Mouse (Mus musculus) midbrain, postnatal 0 days (tissue): ENCODE measurements around the gene Tnxb. TPM values are rescaled to one million over a fixed set of nuclear protein-coding genes. Genes with fewer than 3 reads are reported as not detected.
A peak's percentile ranks its signal among the peaks of the same experiment; 100 is the strongest.

Experiments
- ATAC-seq: fragments of 200-750 bp; cut with Nextera tagmentation; 2 replicates; pipeline ENCODE4 v1.8.0; 2017; ENCODE audit warnings: moderate number of reproducible peaks, mild to moderate bottlenecking, moderate TSS enrichment, moderate library complexity; ENCODE audit not compliant: low FRiP score
- DNase-seq: peaks from one replicate; pipeline ENCODE4 v3.0.0-alpha.2; 2015; ENCODE audit warnings: low spot score
- H3K27ac ChIP-seq: fragments of 300-500 bp; sonication (generic); 2 replicates; pipeline ENCODE4 v1.5.1; 2014; ENCODE audit warnings: low read depth, mild to moderate bottlenecking, low read length, mixed read lengths
- H3K27me3 ChIP-seq: fragments of 300-500 bp; sonication (generic); 2 replicates; pipeline ENCODE4 v1.6.1; 2014; ENCODE audit warnings: low read length, control low read depth, mixed read lengths; ENCODE audit not compliant: insufficient read depth
- H3K36me3 ChIP-seq: fragments of 300-500 bp; sonication (generic); 2 replicates; pipeline ENCODE4 v1.6.1; 2014; ENCODE audit warnings: low read length, control low read depth, mixed read lengths; ENCODE audit not compliant: insufficient read depth
- H3K4me1 ChIP-seq: fragments of 300-500 bp; sonication (generic); 2 replicates; pipeline ENCODE4 v1.6.1; 2014; ENCODE audit warnings: mild to moderate bottlenecking, control low read depth, antibody characterized with exemption, low read length, mixed read lengths; ENCODE audit not compliant: insufficient read depth
- H3K4me2 ChIP-seq: fragments of 300-500 bp; sonication (generic); 2 replicates; pipeline ENCODE4 v1.6.1; 2014; ENCODE audit warnings: low read depth, mild to moderate bottlenecking, low read length, mixed read lengths; ENCODE audit not compliant: poor library complexity, severe bottlenecking
- H3K4me3 ChIP-seq: fragments of 300-500 bp; sonication (generic); 2 replicates; pipeline ENCODE4 v1.5.1; 2014; ENCODE audit warnings: low read depth, mild to moderate bottlenecking, low read length, moderate library complexity
- H3K9ac ChIP-seq: fragments of 300-500 bp; sonication (generic); replicated peaks from 2 replicates; pipeline ENCODE4 v1.6.1; 2014; ENCODE audit warnings: mild to moderate bottlenecking, low read length, moderate library complexity, mixed read lengths; ENCODE audit not compliant: poor library complexity, severe bottlenecking
- H3K9me3 ChIP-seq: fragments of 300-500 bp; sonication (generic); 2 replicates; pipeline ENCODE4 v1.6.1; 2016; ENCODE audit warnings: low read length, control low read depth
- CTCF ChIP-seq: IDR thresholded peaks from 2 replicates; pipeline ENCODE4 v1.5.1; 2016; ENCODE audit warnings: antibody characterized with exemption, mild to moderate bottlenecking
- WGBS: fragments of 180-500 bp; shearing (Covaris S2); extraction: QIAGEN DNeasy Blood & Tissue Kit; methylation state at CpG from one replicate; pipeline ENCODE4 v1.1.7; 2014; 5-methylcytosine and 5-hydroxymethylcytosine counted together
- polyA plus RNA-seq: library from polyadenylated mRNA; unstranded; fragments of >200 nt; fragmentation: Nextera tagmentation; extraction: Ambion mirVana; gene quantifications from 2 replicates; pipeline ENCODE4 v1.2.1, GENCODE M21; 2015
- total RNA-seq: library from RNA; depleted of rRNA; stranded (reverse); fragments of >200 nt; gene quantifications from 2 replicates; pipeline ENCODE4 v1.2.3, GENCODE M21; 2014

Tnxb gene
- total and polyA plus RNA-seq, 2 experiments from 2014 or later = 0.30 to 3.5 TPM

DNA sequence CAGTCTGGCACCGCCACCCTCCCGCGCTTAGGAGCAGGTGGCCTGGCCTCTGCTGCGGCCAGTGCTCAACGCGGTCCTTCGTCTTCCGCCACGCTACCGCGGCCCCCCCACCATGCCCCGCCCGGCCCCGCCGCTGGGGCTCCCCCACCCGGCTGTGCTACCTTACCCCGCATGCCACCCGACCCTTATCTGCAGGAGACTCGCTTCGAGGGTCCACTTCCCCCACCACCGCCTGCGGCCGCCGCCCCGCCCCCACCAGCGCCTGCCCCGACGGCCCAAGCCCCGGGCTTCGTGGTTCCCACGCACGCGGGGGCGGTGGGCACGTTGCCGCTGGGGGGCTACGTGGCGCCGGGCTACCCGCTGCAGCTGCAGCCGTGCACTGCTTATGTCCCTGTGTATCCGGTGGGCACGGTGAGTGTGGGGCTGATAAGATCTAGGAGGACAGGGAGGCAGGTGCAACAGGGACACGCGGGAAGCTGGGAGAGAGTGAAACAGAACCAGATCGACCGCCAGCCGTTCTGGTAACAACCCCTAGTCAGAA, 39.5 kb upstream of the Tnxb start:
- Histone ChIP-seq H3K27ac (no peak overlapping the region), H3K4me1 (peaks cover 20% of the 10 kb centered on the region)
- no peak for DNase-seq

GRCm38 (mm10) chr17:34631647-34632046, 38.7 kb upstream of the Tnxb start:
- peak overlapping the region; percentile 89 for H3K4me2 ChIP-seq
- TF ChIP-seq CTCF = no peak
- no peak overlapping the region for H3K27ac ChIP-seq
- DNase-seq (no peak), ATAC-seq (no peak)
- peak overlapping the region; percentile 54 for H3K9ac ChIP-seq
- peaks cover 15% of the 10 kb centered on the region for H3K4me1 ChIP-seq
- H3K27me3 ChIP-seq = no peaks in the 10 kb centered on the region
- 11% methylated on average over 12 of the region's 12 CpGs for WGBS
- H3K9me3 ChIP-seq = no peaks in the 10 kb centered on the region
- no peaks in the 10 kb centered on the region for H3K36me3 ChIP-seq
- peak overlapping the region; percentile 74 for H3K4me3 ChIP-seq

More for the DNA sequence above, 39.5 kb upstream of the Tnxb start:
- no peak for ATAC-seq
- 3% methylated on average over 42 of the region's 48 CpGs for whole genome bisulfite sequencing
- peak overlapping the region; percentile 74 for H3K4me3 ChIP-seq
- peak overlapping the region; percentile 89 for H3K4me2 ChIP-seq
- TF ChIP-seq CTCF = no peak
- no peaks in the 10 kb centered on the region for H3K36me3 ChIP-seq
- H3K9ac ChIP-seq = peak overlapping the region; percentile 54
- no peaks in the 10 kb centered on the region for H3K27me3 ChIP-seq
- H3K9me3 ChIP-seq = no peaks in the 10 kb centered on the region

- H3K27ac ChIP-seq = no peak overlapping the region
- no peaks in the 10 kb centered on the region for H3K9me3 ChIP-seq
- peaks cover 15% of the 10 kb centered on the region for H3K4me1 ChIP-seq
- H3K4me3 ChIP-seq = peak overlapping the region; percentile 74
- peak overlapping the region; percentile 54; the same call in 1 of the 2 replicates for H3K9ac ChIP-seq
- no peaks in the 10 kb centered on the region for H3K27me3 ChIP-seq
- WGBS = 5% methylated on average over 26 of the region's 26 CpGs
- peak overlapping the region; percentile 89 for H3K4me2 ChIP-seq
- TF ChIP-seq CTCF = no peak
- no peaks in the 10 kb centered on the region for H3K36me3 ChIP-seq
- DNase-seq (peak; percentile 59), ATAC-seq (no peak)
Measured at GRCm38 (mm10) chr17:34632261-34632691, 38.1 kb upstream of the Tnxb start.

DNA sequence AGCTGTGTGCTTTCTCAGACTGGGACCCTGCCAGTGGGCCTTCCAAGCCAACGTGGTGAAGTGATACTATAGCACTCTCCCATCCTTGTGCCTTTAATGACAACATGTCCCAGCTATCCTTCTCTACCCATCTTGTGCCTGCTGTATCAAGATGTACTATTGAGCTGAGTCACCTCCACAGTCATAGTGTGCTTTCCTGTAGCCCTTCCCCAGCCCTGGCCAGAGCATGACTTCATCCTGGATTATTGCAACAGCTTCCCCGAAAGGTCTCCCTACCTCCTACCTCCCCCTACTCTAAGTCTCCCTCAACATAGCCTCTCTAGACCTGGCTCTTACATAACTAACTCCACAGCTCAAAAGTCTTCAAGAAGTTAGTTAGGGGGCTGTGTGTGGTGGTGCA, 34.7 kb upstream of the Tnxb start:
- WGBS = 76% methylated on average over 2 of the region's 2 CpGs

GRCm38 (mm10) chr17:34637459-34637858, 32.9 kb upstream of the Tnxb start:
- DNase-seq (no peak), ATAC-seq (no peak)
- Histone ChIP-seq H3K4me1 (no peaks in the 10 kb centered on the region), H3K27me3 (no peaks in the 10 kb centered on the region), H3K9me3 (no peaks in the 10 kb centered on the region), H3K4me3 (no peak overlapping the region), H3K36me3 (no peaks in the 10 kb centered on the region), H3K4me2 (no peak overlapping the region), H3K27ac (no peak overlapping the region), H3K9ac (no peak overlapping the region)
- 57% methylated on average over 3 of the region's 3 CpGs for WGBS
- no peak for TF ChIP-seq CTCF

More for the DNA sequence above, 34.7 kb upstream of the Tnxb start:
- Histone ChIP-seq H3K9ac (no peak overlapping the region), H3K4me2 (no peak overlapping the region), H3K9me3 (no peaks in the 10 kb centered on the region), H3K4me1 (peaks cover 4% of the 10 kb centered on the region; the same call in 1 of the 2 replicates), H3K36me3 (no peaks in the 10 kb centered on the region), H3K27ac (no peak overlapping the region), H3K4me3 (no peak overlapping the region), H3K27me3 (no peaks in the 10 kb centered on the region)
- ATAC-seq = no peak
- TF ChIP-seq CTCF = no peak
- DNase-seq = no peak

GRCm38 (mm10) chr17:34639461-34640255, 30.7 kb upstream of the Tnxb start:
- H3K36me3 ChIP-seq = no peaks in the 10 kb centered on the region
- H3K4me1 ChIP-seq = no peaks in the 10 kb centered on the region
- TF ChIP-seq CTCF = no peak
- no peaks in the 10 kb centered on the region for H3K27me3 ChIP-seq
- no peak for DNase-seq
- no peaks in the 10 kb centered on the region for H3K9me3 ChIP-seq
- no peak overlapping the region for H3K27ac ChIP-seq
- H3K4me3 ChIP-seq = no peak overlapping the region
- WGBS = 84% methylated on average over 7 of the region's 7 CpGs
- H3K4me2 ChIP-seq = no peak overlapping the region
- ATAC-seq = no peak
- H3K9ac ChIP-seq = no peak overlapping the region
